ENCODE assay signal across 25 mouse cellular contexts in the genomic region with DNA sequence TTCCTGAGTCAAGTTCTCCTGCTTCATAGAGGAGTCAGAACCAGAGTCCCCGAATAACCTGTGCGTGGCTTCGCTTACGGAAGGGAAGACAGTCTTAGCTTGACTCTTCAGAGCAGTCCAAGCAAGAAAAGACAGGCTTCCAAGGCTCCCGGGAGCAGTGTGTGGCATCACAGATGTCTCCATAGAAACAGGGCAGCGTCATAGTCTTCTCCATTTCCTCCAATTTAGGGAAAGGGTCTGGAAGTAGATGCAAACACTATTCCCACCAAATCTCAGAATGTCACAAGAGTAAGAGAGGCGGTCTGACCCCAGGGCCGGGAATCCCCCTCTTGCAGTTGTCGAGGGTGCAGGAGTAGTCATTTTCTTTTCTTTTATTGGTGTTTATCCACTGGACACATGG. TPM values are rescaled to one million over a fixed set of nuclear protein-coding genes. Genes with fewer than 3 reads are reported as not detected.
"Had no signal": no experiment of that assay in that cellular context is flagged by ENCODE, and none has a peak within 500 bp of the region (broad histone marks: within the 10 kb centered on the region; RNA-seq: fewer than 3 reads in every experiment).

A gene (minus strand): TSS at position 101 of the 400 bp plus-strand sequence.

- H3K4me1 ChIP-seq: neural tube, embryonic 12.5 days; neural tube, embryonic 13.5 days; neural tube, embryonic 15.5 days; stomach, embryonic 15.5 days had no signal

- H3K27me3 ChIP-seq: neural tube, embryonic 12.5 days; neural tube, embryonic 15.5 days; stomach, embryonic 15.5 days had no signal

- H3K27ac ChIP-seq: neural tube, embryonic 12.5 days; neural tube, embryonic 13.5 days; neural tube, embryonic 15.5 days; stomach, embryonic 15.5 days; stomach, postnatal 0 days had no signal

- H3K36me3 ChIP-seq: neural tube, embryonic 12.5 days; neural tube, embryonic 13.5 days; neural tube, embryonic 15.5 days; stomach, embryonic 15.5 days had no signal

- H3K4me3 ChIP-seq: neural tube, embryonic 12.5 days; neural tube, embryonic 13.5 days; neural tube, embryonic 15.5 days; stomach, embryonic 15.5 days had no signal

- DNase-seq: retina, postnatal 1 day; right cerebral cortex, adult 18-20 months; right cerebral cortex, postnatal 14 days; right cerebral cortex, postnatal 25 days; right cerebral cortex, postnatal 4 days; spleen, adult 18-20 months; thymus, adult 18-20 months; thymus, adult 2 months; thymus, postnatal 14 days; thymus, postnatal 25 days; thymus, postnatal 36 days; thymus, postnatal 4 days had no signal

RNA-seq across cellular contexts. Expression of the gene that starts here (rescaled TPM):
- polyA plus RNA-seq: neural tube, embryonic 11.5 days; neural tube, embryonic 12.5 days; neural tube, embryonic 13.5 days; neural tube, embryonic 14.5 days; neural tube, embryonic 15.5 days; small intestine, adult 2 months; spleen, adult 2 months; stomach, embryonic 14.5 days; stomach, embryonic 16.5 days; thymus, postnatal 0 days; urinary bladder, adult 2 months had no signal
